Mouse (Mus musculus) layer of hippocampus, postnatal 36 days (tissue): ENCODE measurements around the gene Zfp711. TPM values are rescaled to one million over a fixed set of nuclear protein-coding genes. Genes with fewer than 3 reads are reported as not detected.
A peak's percentile ranks its signal among the peaks of the same experiment; 100 is the strongest.

Source experiments
- DNase-seq, 2 experiments: peaks; one replicate each; pipeline ENCODE4 v3.0.0; 2022
- total RNA-seq, 2 experiments: library from RNA; stranded (reverse); gene quantifications; 2 replicates each; pipeline ENCODE4 v1.2.3; 2021

Gene Zfp711
- total RNA-seq = 10 to 100 TPM in 1 of 2 experiments, 1 to 10 TPM in 1; 8.8 to 10.0 TPM

- DNase-seq = peak; percentile 53 to 61
Measured at GRCm38 (mm10) chrX:112600511-112601305, at the start of gene Zfp711. Gene Zfp711, plus strand, starts transcription at chrX:112600526.

GRCm38 (mm10) chrX:112567716-112568115 is 32.6 kb upstream of the Zfp711 start:
- DNase-seq = no peak

- peak; percentile 17 to 39 for DNase-seq
Measured at GRCm38 (mm10) chrX:112601306-112602120, 1.2 kb downstream of the Zfp711 start.

GRCm38 (mm10) chrX:112675525-112675924 is 75.2 kb downstream of the Zfp711 start:
- no peak for DNase-seq

GRCm38 (mm10) chrX:112680605-112681004 is 80.3 kb downstream of the Zfp711 start:
- no peak for DNase-seq

Other genes with a start within 250 kb of the Zfp711 start
- gene Satl1, start 193.7 kb upstream of the Zfp711 start, total RNA-seq = not detected
- not detected for gene 2010106E10Rik, start 105.3 kb upstream of the Zfp711 start, total RNA-seq
- not detected for gene Pof1b, start 98.1 kb downstream of the Zfp711 start, total RNA-seq